Mouse (Mus musculus) spleen, postnatal 10 days (tissue): ENCODE measurements around the gene Igf2bp3.

ENCODE experiments used
- DNase-seq, 2 experiments: peaks; one replicate each; pipeline ENCODE4 v3.0.0; 2021 to 2022; ENCODE audit warnings: low spot score in 2 of 2

Gene Igf2bp3

GRCm38 (mm10) chr6:49174616-49175015, 40.1 kb downstream of the Igf2bp3 start:
- no peak for DNase-seq

DNA sequence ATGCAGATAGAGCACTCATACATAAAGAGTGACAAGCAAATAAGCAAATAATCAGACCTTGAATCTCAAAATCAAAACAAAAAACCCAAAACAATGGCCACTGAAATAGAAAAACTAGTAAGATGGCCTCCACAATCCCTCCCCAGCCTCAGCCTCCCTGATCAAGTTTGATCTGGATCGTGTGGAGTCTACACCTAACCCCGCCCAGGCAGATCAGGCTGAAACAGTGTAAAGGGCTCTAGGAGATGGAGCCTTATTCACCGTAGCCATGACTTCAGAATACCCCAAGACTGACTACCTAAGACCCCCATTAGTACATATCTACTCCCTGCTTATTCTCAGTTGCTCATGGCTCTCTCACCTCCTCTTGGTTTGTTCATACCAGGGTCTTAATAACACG, 41.1 kb downstream of the Igf2bp3 start:
- DNase-seq: no peak

DNA sequence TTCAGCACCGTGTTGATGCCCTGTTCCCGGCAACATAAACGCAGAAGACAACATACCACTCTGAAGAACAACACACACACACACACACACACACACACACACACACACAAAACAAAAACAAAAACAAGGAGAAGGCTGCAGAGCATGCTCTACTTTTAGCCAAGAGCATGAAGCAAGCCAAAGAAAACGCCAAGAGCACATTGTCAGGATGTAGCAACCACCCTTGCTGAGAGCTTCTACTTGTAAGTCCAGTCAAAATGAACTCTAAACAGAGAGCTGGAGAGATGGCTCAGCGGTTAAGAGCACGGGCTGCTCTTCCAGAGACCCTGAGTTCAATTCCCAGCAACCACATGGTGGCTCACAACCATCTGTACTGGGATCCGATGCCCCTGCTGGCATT, 41.5 kb downstream of the Igf2bp3 start:
- no peak for DNase-seq

DNA sequence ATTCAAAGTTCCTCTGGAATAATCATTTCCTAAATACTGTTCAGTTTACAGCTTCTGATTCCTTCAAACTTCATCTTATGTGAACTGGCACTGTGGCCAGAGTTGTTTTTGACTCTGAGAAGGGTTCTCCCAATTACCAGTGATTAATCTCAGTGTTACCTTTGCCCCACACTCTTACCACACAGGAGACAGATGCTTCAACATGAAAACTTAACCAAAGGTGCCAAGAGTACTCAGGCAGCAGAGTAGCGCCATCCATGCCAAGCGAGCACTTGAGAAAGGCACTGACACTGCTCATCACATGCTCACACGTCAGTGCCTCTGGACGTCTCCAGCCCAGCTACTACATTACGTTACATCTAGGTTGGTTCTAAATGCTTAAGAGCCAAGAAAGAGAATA, 43.5 kb downstream of the Igf2bp3 start:
- DNase-seq: no peak

DNA sequence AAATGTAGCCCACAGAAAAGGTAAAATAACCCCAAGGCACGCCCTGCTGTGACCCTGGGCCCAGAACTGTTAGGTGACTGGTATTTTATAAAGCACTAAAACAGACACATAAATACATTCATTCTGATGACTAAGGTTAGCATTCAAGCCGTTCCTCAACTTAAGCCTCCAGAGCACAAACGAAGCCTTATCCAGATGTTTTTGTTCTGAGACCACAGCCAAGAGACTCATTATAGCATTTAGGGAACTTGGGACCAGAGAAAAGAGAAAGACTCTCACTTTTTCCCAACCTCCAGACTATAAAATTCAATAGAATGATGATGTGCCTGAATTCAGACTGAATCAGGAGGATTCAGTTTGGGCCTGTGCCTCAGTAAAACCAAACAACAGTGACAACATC, 46.1 kb downstream of the Igf2bp3 start:
- DNase-seq: no peak

GRCm38 (mm10) chr6:49167406-49167805, 47.4 kb downstream of the Igf2bp3 start:
- no peak for DNase-seq

DNA sequence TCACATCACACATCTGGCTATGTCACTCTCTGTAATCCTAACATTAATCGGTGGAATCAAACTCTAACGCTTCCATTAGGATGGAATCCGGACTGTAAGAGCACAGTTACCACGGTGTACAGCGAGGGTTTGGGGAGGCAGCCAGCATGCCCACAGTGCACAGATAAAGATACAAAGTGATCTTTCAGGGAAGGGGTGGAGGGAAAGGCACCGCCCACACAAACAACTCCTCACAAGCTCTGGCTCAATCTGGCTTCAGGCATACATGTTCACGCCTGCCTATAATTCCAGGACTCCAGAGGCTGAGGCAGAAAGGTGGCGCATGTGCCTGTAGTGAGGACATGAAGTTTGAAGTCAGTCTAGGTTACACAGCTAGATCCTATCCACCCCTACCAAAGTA, 48.4 kb downstream of the Igf2bp3 start:
- no peak for DNase-seq

- DNase-seq: no peak
These were observed 48.9 kb downstream of the Igf2bp3 start for GRCm38 (mm10) chr6:49165855-49166254.

GRCm38 (mm10) chr6:49165101-49165500, 49.7 kb downstream of the Igf2bp3 start:
- no peak for DNase-seq

GRCm38 (mm10) chr6:49164701-49165100, 50.1 kb downstream of the Igf2bp3 start:
- DNase-seq: no peak

GRCm38 (mm10) chr6:49159971-49160370, 54.8 kb downstream of the Igf2bp3 start:
- DNase-seq: no peak

- DNase-seq: no peak
These were observed 58.0 kb downstream of the Igf2bp3 start for GRCm38 (mm10) chr6:49156826-49157175.

- DNase-seq: no peak
These were observed 58.5 kb downstream of the Igf2bp3 start for GRCm38 (mm10) chr6:49156170-49156825.

DNA sequence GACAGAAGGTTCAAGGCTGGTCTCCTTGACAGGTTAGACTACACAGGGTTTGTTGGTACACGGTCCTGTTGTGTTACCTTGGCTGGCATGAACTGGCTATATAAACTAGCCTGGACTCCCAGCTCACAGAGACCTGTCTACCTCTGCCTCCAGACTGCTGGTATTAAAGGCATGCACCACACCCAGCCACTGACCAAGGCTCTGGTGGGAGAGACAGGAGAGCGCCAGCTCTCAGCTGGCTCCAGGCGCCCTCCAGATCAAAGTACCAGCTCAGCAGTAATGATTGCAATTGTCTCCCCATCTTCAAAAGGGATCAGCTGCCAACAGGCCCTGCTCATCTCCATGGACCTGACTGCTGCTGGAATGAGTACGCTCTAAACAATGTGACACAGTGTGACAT, 63.3 kb downstream of the Igf2bp3 start:
- no peak for DNase-seq

DNA sequence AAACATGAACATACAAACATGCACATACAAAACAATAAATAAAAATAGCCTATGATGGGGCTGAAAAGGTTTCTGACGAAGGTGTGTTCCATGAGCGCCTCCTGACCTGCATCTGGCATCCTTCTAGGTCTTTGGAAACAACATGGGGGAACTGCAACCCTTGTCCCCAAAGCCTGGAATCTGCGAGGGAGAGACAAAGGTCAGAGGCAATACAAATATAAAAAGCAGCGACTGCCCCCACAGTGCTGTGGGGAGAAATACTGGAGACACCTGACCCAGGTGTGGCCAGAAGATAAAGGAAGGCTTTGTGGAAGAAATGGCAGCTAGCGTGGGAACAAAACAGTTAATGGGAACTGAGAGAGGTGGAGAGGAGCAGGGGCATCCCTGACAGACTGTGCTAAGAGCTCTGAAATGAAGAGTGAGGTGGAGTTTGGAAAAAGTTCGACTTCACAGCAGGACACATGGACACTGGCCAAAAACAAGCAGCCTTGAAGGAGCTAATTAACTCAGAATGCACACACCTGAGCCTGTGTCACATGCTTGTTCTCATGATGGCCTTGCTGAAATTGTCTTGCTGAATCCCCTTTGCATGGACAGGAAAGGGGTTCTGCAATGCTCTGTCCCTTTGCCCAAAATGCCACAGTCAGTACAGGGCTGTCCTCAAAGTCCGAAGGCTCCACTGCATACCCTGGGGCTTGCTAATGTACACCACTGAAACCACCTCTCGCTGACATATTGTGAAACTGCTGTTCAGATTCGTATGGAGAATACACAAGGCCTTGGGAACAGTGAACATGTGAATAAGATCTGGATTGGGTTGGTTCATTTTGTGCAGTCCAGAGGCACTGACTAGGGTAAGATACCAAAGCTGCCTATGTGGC, 64.2 kb downstream of the Igf2bp3 start:
- no peak for DNase-seq

- no peak for DNase-seq
These were observed 65.4 kb downstream of the Igf2bp3 start for GRCm38 (mm10) chr6:49149202-49149930.

DNA sequence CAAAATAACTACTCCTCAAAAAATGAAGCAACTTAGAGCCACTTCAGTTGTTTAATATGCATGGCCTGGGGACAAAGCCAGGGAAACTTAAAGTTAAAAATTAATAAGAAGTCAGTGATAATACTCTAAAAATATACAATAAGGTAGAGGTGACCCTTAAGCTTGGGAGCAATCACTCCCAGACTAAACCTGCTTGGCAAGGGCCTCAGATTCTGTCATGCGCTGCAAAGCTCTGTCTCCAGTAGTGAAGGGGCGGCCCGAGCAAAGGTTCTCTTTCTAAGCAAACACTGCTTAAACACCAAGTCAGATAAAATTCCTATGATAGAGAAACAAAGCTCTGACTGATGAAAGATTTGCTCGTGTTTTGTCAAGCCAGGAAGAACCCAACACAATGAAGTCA, 66.0 kb downstream of the Igf2bp3 start:
- no peak for DNase-seq

GRCm38 (mm10) chr6:49148368-49148767, 66.4 kb downstream of the Igf2bp3 start:
- DNase-seq: no peak

DNA sequence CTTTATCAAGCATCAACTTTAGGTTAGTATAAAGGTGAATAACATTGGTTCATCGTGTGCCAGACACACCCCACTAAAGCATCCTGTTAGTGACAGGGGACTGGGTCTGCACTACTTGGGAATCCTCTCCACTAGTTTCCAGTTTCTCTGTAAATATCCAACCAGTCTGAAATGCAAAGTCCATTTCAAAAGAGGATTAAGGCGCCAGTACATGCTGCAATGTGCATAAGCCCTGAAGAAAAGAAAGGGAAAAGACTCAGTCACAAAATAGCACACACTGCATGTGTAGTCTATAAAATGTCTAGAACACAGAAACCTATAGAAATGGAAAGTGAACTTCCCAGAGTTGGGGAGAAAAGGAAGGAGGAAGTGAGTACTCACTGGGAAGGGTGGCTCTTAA, 68.3 kb downstream of the Igf2bp3 start:
- no peak for DNase-seq

DNA sequence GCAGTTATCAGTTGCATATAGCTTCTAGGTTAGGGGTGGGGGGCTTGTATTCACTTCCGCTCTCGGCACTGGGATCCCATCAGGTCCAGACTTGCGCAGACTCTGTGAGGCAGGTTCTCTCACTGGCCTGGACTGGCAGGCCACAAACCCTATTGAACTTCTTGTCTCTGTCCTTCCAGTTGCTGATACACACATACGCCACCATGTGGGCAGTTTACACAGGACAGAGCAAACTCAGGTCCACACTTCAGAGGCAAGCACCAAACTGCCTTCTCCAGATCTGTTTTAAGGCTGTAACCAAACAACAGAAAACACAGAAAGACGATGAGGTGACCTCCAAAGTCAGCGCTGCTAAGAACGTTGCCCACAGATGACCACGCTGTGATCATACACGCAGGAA, 72.3 kb downstream of the Igf2bp3 start:
- DNase-seq: peak in 1 of 2 experiments; percentile 44

DNA sequence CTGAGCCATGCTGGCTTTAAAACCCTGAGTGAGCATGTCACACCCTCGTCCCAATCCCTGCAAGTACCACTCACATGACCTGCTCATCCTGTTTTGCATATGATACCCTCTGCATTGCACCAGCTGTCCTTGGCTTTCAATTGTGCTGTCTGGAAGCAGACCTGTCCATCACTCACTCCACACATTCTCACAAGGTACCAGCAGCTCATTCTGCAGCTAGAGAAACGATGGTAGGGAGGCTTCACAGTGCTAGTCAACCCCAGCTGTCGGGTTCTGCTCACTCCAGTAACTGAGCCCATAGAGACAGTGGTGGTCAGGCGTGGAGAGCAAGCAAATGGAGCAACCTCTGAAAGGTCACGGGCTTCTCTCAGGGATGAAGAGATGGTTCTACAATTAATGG, 73.6 kb downstream of the Igf2bp3 start:
- DNase-seq: no peak

DNA sequence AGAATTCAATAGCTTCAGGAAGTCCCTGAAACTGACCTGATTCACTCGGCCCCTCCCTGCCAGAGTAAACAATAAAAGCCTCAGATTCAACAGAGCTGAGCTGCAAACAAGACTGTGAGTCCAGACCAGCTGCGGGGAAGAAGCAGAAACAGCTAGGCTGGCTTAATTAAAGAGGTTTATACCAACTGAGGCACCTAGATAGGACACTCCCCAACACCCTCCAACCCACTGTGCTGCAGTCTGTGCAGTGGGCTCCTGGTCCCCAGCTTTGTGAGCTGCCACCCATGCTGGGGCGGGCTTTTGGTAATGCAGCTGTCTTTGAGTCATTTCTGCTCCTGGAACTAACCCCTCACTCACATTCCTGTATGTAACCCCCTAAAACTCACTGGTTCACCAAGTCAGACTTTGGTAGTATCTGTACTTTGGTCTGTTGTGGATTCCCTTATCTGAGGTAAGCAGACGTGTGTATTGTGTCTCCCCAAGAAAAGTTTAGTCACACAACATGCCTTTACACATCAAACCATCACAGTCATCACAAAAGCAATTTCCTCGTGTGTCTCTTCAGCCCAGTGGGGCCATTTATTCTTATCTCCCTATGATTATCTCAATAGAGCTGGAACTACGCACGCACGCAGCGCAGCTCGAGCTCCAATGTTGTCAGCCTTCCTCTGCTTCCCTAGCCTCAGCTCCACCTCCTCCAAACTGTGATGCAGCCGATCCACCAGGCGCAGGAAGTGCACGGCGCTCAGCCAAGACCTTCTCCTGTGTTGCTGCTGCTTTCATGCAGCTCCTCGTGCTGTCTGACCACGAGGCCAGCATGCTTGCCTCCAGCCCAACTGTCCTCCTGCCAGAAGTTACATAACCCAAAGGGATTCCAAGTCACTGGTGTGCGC, 76.4 kb downstream of the Igf2bp3 start:
- no peak for DNase-seq
